Mouse (Mus musculus): ENCODE data around the gene BC048671.

The BC048671 gene

GRCm38 (mm10) chr6:90350011-90350410 lies 49.0 kb downstream of the BC048671 start:
- DNase-seq (ENCODE audit: low read depth, low spot score): no peak
